Mouse (Mus musculus) neural tube, embryonic 13.5 days (tissue): ENCODE measurements at regions not wholly inside any gene's neighbourhood (a gene's known extent, or its start where the extent isn't known, plus 50 kb on each side); places are given as distances from the start of the nearest gene placed in this dataset.

Experiments
- ATAC-seq: fragments of 200-750 bp; cut with Nextera tagmentation; 2 replicates; pipeline ENCODE4 v1.8.0; 2017; ENCODE audit warnings: low read depth, mild to moderate bottlenecking, moderate TSS enrichment, moderate library complexity
- H3K27ac ChIP-seq: fragments of 300-500 bp; sonication (generic); replicated peaks from 2 replicates; pipeline ENCODE4 v1.5.1; 2015; ENCODE audit warnings: moderate library complexity, mild to moderate bottlenecking, inconsistent platforms
- H3K27me3 ChIP-seq: fragments of 300-500 bp; sonication (generic); 2 replicates; pipeline ENCODE4 v1.6.1; 2015; ENCODE audit warnings: mild to moderate bottlenecking, inconsistent platforms
- H3K36me3 ChIP-seq: fragments of 300-500 bp; sonication (generic); 2 replicates; pipeline ENCODE4 v1.6.1; 2015; ENCODE audit warnings: mild to moderate bottlenecking, inconsistent platforms
- H3K4me1 ChIP-seq: fragments of 300-500 bp; sonication (generic); replicated peaks from 2 replicates; pipeline ENCODE4 v1.6.1; 2015; ENCODE audit warnings: inconsistent platforms
- H3K4me2 ChIP-seq: fragments of 300-500 bp; sonication (generic); 2 replicates; pipeline ENCODE4 v1.6.1; 2015; ENCODE audit warnings: inconsistent platforms, mild to moderate bottlenecking, moderate library complexity
- H3K4me3 ChIP-seq: fragments of 300-500 bp; sonication (generic); 2 replicates; pipeline ENCODE4 v1.5.1; 2015; ENCODE audit warnings: mild to moderate bottlenecking, inconsistent platforms
- H3K9ac ChIP-seq: fragments of 300-500 bp; sonication (generic); 2 replicates; pipeline ENCODE4 v1.6.1; 2015; ENCODE audit warnings: moderate library complexity, mild to moderate bottlenecking, inconsistent platforms
- H3K9me3 ChIP-seq: fragments of 300-500 bp; sonication (generic); 2 replicates; pipeline ENCODE4 v1.6.1; 2016; ENCODE audit warnings: inconsistent platforms
- WGBS: fragments of 180-500 bp; shearing (Covaris S2); methylation state at CpG from one replicate; pipeline ENCODE4 v1.1.7; 2015; 5-methylcytosine and 5-hydroxymethylcytosine counted together

- Histone ChIP-seq H3K27ac (no peak overlapping the region), H3K4me2 (no peak overlapping the region), H3K9me3 (no peaks in the 10 kb centered on the region; the same call in 1 of the 2 replicates), H3K4me3 (no peak overlapping the region), H3K4me1 (no peaks in the 10 kb centered on the region), H3K27me3 (no peaks in the 10 kb centered on the region), H3K9ac (no peak overlapping the region), H3K36me3 (no peaks in the 10 kb centered on the region)
- no peak for ATAC-seq
Measured at GRCm38 (mm10) chr16:76611061-76611460, 237.4 kb upstream of the Nrip1 start.

- H3K9me3 ChIP-seq = no peaks in the 10 kb centered on the region
- no peak overlapping the region for H3K27ac ChIP-seq
- H3K9ac ChIP-seq = no peak overlapping the region
- no peak for ATAC-seq
- no peak overlapping the region for H3K4me3 ChIP-seq
- no peaks in the 10 kb centered on the region for H3K36me3 ChIP-seq
- H3K4me2 ChIP-seq = no peak overlapping the region
- no peaks in the 10 kb centered on the region for H3K27me3 ChIP-seq
- 82% methylated on average over 3 of the region's 3 CpGs for WGBS
- H3K4me1 ChIP-seq = no peaks in the 10 kb centered on the region
Measured at GRCm38 (mm10) chr16:76604914-76605313, 231.3 kb upstream of the Nrip1 start.

GRCm38 (mm10) chr16:76603846-76604258, 230.2 kb upstream of the Nrip1 start:
- Histone ChIP-seq H3K27me3 (no peaks in the 10 kb centered on the region), H3K27ac (no peak overlapping the region), H3K9me3 (no peaks in the 10 kb centered on the region), H3K4me1 (no peaks in the 10 kb centered on the region), H3K9ac (no peak overlapping the region), H3K4me2 (no peak overlapping the region), H3K4me3 (no peak overlapping the region), H3K36me3 (no peaks in the 10 kb centered on the region)
- no peak for ATAC-seq
- WGBS = 24% methylated on average over 6 of the region's 6 CpGs

- Histone ChIP-seq H3K9me3 (no peaks in the 10 kb centered on the region), H3K27me3 (no peaks in the 10 kb centered on the region), H3K4me3 (no peak overlapping the region), H3K27ac (no peak overlapping the region), H3K4me2 (no peak overlapping the region), H3K9ac (no peak overlapping the region), H3K36me3 (no peaks in the 10 kb centered on the region), H3K4me1 (no peaks in the 10 kb centered on the region)
- WGBS = 70% methylated on average over 1 of the region's 1 CpGs
- ATAC-seq = no peak
Measured at GRCm38 (mm10) chr16:76603431-76603830, 229.8 kb upstream of the Nrip1 start.

GRCm38 (mm10) chr16:76600131-76600530, 226.5 kb upstream of the Nrip1 start:
- Histone ChIP-seq H3K27ac (no peak overlapping the region), H3K4me2 (no peak overlapping the region), H3K4me1 (no peaks in the 10 kb centered on the region), H3K9me3 (no peaks in the 10 kb centered on the region), H3K4me3 (no peak overlapping the region), H3K9ac (no peak overlapping the region), H3K27me3 (no peaks in the 10 kb centered on the region), H3K36me3 (no peaks in the 10 kb centered on the region)
- ATAC-seq = no peak
- 65% methylated on average over 10 of the region's 10 CpGs for WGBS

- H3K9me3 ChIP-seq = no peaks in the 10 kb centered on the region
- H3K9ac ChIP-seq = no peak overlapping the region
- no peaks in the 10 kb centered on the region for H3K4me1 ChIP-seq
- H3K27ac ChIP-seq = no peak overlapping the region
- no peaks in the 10 kb centered on the region for H3K36me3 ChIP-seq
- H3K27me3 ChIP-seq = no peaks in the 10 kb centered on the region
- H3K4me3 ChIP-seq = no peak overlapping the region
- WGBS = 73% methylated on average over 4 of the region's 4 CpGs
- no peak for ATAC-seq
- H3K4me2 ChIP-seq = no peak overlapping the region
Measured at GRCm38 (mm10) chr16:76591956-76592768, 218.5 kb upstream of the Nrip1 start.

GRCm38 (mm10) chr16:76589791-76590190, 216.2 kb upstream of the Nrip1 start:
- Histone ChIP-seq H3K4me3 (no peak overlapping the region), H3K36me3 (no peaks in the 10 kb centered on the region), H3K4me1 (no peaks in the 10 kb centered on the region), H3K9ac (no peak overlapping the region), H3K4me2 (no peak overlapping the region), H3K27ac (no peak overlapping the region), H3K9me3 (no peaks in the 10 kb centered on the region), H3K27me3 (no peaks in the 10 kb centered on the region)
- 72% methylated on average over 2 of the region's 2 CpGs for WGBS
- ATAC-seq = no peak

- Histone ChIP-seq H3K27me3 (no peaks in the 10 kb centered on the region), H3K27ac (no peak overlapping the region), H3K4me1 (no peaks in the 10 kb centered on the region), H3K4me3 (no peak overlapping the region), H3K9me3 (no peaks in the 10 kb centered on the region), H3K36me3 (no peaks in the 10 kb centered on the region), H3K9ac (no peak overlapping the region), H3K4me2 (no peak overlapping the region)
- no peak for ATAC-seq
- WGBS = 73% methylated on average over 2 of the region's 2 CpGs
Measured at GRCm38 (mm10) chr16:76577206-76577605, 203.6 kb upstream of the Nrip1 start.

GRCm38 (mm10) chr16:76575281-76575680, 201.7 kb upstream of the Nrip1 start:
- whole genome bisulfite sequencing = 74% methylated on average over 3 of the region's 3 CpGs
- H3K9ac ChIP-seq = no peak overlapping the region
- H3K36me3 ChIP-seq = no peaks in the 10 kb centered on the region
- H3K9me3 ChIP-seq = no peaks in the 10 kb centered on the region
- H3K4me2 ChIP-seq = no peak overlapping the region
- H3K4me1 ChIP-seq = no peaks in the 10 kb centered on the region
- no peak overlapping the region for H3K4me3 ChIP-seq
- ATAC-seq = no peak
- no peak overlapping the region for H3K27ac ChIP-seq
- no peaks in the 10 kb centered on the region for H3K27me3 ChIP-seq

GRCm38 (mm10) chr16:76566220-76566619, 192.6 kb upstream of the Nrip1 start:
- H3K4me2 ChIP-seq = no peak overlapping the region
- H3K27me3 ChIP-seq = no peaks in the 10 kb centered on the region
- no peak overlapping the region for H3K9ac ChIP-seq
- H3K4me3 ChIP-seq = no peak overlapping the region
- no peaks in the 10 kb centered on the region for H3K36me3 ChIP-seq
- no peaks in the 10 kb centered on the region for H3K9me3 ChIP-seq
- no peaks in the 10 kb centered on the region; the same call in 1 of the 2 replicates for H3K4me1 ChIP-seq
- 29% methylated on average over 11 of the region's 11 CpGs for WGBS
- no peak overlapping the region for H3K27ac ChIP-seq
- ATAC-seq = no peak

- 91% methylated on average over 4 of the region's 4 CpGs for WGBS
- Histone ChIP-seq H3K36me3 (no peaks in the 10 kb centered on the region), H3K9ac (no peak overlapping the region), H3K4me3 (no peak overlapping the region), H3K9me3 (no peaks in the 10 kb centered on the region), H3K27me3 (no peaks in the 10 kb centered on the region), H3K4me1 (no peaks in the 10 kb centered on the region), H3K4me2 (no peak overlapping the region), H3K27ac (no peak overlapping the region)
- ATAC-seq = no peak
Measured at GRCm38 (mm10) chr16:76554846-76555245, 181.2 kb upstream of the Nrip1 start.

GRCm38 (mm10) chr16:76549628-76550027, 176.0 kb upstream of the Nrip1 start:
- WGBS = 87% methylated on average over 5 of the region's 5 CpGs
- Histone ChIP-seq H3K4me3 (no peak overlapping the region), H3K9ac (no peak overlapping the region), H3K27me3 (no peaks in the 10 kb centered on the region), H3K27ac (no peak overlapping the region), H3K36me3 (no peaks in the 10 kb centered on the region), H3K4me2 (no peak overlapping the region), H3K4me1 (no peaks in the 10 kb centered on the region), H3K9me3 (no peaks in the 10 kb centered on the region)
- ATAC-seq = no peak

GRCm38 (mm10) chr16:76547087-76547486, 173.5 kb upstream of the Nrip1 start:
- Histone ChIP-seq H3K4me2 (no peak overlapping the region), H3K27ac (no peak overlapping the region), H3K4me3 (no peak overlapping the region), H3K27me3 (no peaks in the 10 kb centered on the region), H3K36me3 (no peaks in the 10 kb centered on the region), H3K9me3 (no peaks in the 10 kb centered on the region), H3K9ac (no peak overlapping the region), H3K4me1 (no peaks in the 10 kb centered on the region)
- WGBS = 91% methylated on average over 4 of the region's 4 CpGs
- no peak for ATAC-seq
